Mouse (Mus musculus): ENCODE data around the gene Paqr6. TPM values are rescaled to one million over a fixed set of nuclear protein-coding genes. Genes with fewer than 3 reads are reported as not detected.

Paqr6 gene
- polyA plus RNA-seq, 2 experiments from 2014 or later = not detected

GRCm38 (mm10) chr3:88411681-88412080 lies 47.3 kb downstream of the Paqr6 start:
- no peak for ATAC-seq

- no peak for ATAC-seq
These were observed 48.3 kb downstream of the Paqr6 start for GRCm38 (mm10) chr3:88412636-88413035.

GRCm38 (mm10) chr3:88415668-88416067 lies 51.3 kb downstream of the Paqr6 start:
- no peak for ATAC-seq

GRCm38 (mm10) chr3:88418016-88418415 lies 53.6 kb downstream of the Paqr6 start:
- no peak for ATAC-seq

Other genes with a start within 250 kb of the Paqr6 start
- gene Mef2d, start 222.2 kb upstream of the Paqr6 start, polyA plus RNA-seq (2017; shearing (Covaris generic)) = 10 to 100 TPM; 30.9 to 36.1 TPM
- gene Rhbg, start 109.9 kb upstream of the Paqr6 start, polyA plus RNA-seq (2017; shearing (Covaris generic)) = not detected
- not detected for gene Gm38392, start 77.4 kb upstream of the Paqr6 start, polyA plus RNA-seq (2017; shearing (Covaris generic))
- gene Tsacc, start 67.6 kb upstream of the Paqr6 start, polyA plus RNA-seq (2017; shearing (Covaris generic)) = 1 to 10 TPM; 5.8 to 7.7 TPM
- gene Cct3, start 67.5 kb upstream of the Paqr6 start, polyA plus RNA-seq (2017; shearing (Covaris generic)) = 100 to 1,000 TPM; 189 to 216 TPM
- gene Glmp, start 39.6 kb upstream of the Paqr6 start, polyA plus RNA-seq (2017; shearing (Covaris generic)) = 100 to 1,000 TPM; 370 to 504 TPM
- gene Tmem79, start 28.4 kb upstream of the Paqr6 start, polyA plus RNA-seq (2017; shearing (Covaris generic)) = 1 to 10 TPM; 1.1 to 2.2 TPM
- gene Smg5, start 28.3 kb upstream of the Paqr6 start, polyA plus RNA-seq (2017; shearing (Covaris generic)) = 10 to 100 TPM; 24.2 to 34.9 TPM
- gene Bglap3, start 8.2 kb downstream of the Paqr6 start, polyA plus RNA-seq (2017; shearing (Covaris generic)) = not detected
- not detected for gene Bglap2, start 14.1 kb downstream of the Paqr6 start, polyA plus RNA-seq (2017; shearing (Covaris generic))
- not detected for gene Bglap, start 19.9 kb downstream of the Paqr6 start, polyA plus RNA-seq (2017; shearing (Covaris generic))
- 10 to 100 TPM; 37.2 to 52.9 TPM for gene Pmf1, start 45.7 kb downstream of the Paqr6 start, polyA plus RNA-seq (2017; shearing (Covaris generic))
- 10 to 100 TPM; 17.5 to 18.5 TPM for gene Slc25a44, start 60.6 kb downstream of the Paqr6 start, polyA plus RNA-seq (2017; shearing (Covaris generic))
- gene Sema4a, start 96.6 kb downstream of the Paqr6 start, polyA plus RNA-seq (2017; shearing (Covaris generic)) = 10 to 100 TPM; 17.6 to 32.8 TPM
- 1 to 10 TPM; 5.0 to 5.1 TPM for gene Lmna, start 145.4 kb downstream of the Paqr6 start, polyA plus RNA-seq (2017; shearing (Covaris generic))
- 1 to 10 TPM in 1 of 2 experiments, under 1 TPM in 1; 0.60 to 1.5 TPM for gene Mex3a, start 167.8 kb downstream of the Paqr6 start, polyA plus RNA-seq (2017; shearing (Covaris generic))
- gene Rab25, start 183.7 kb downstream of the Paqr6 start, polyA plus RNA-seq (2017; shearing (Covaris generic)) = not detected
- gene Lamtor2, start 188.5 kb downstream of the Paqr6 start, polyA plus RNA-seq (2017; shearing (Covaris generic)) = 100 to 1,000 TPM; 197 to 234 TPM
- 10 to 100 TPM; 11.9 to 12.0 TPM for gene Ubqln4, start 189.2 kb downstream of the Paqr6 start, polyA plus RNA-seq (2017; shearing (Covaris generic))
- 100 to 1,000 TPM; 160 to 161 TPM for gene Ssr2, start 211.3 kb downstream of the Paqr6 start, polyA plus RNA-seq (2017; shearing (Covaris generic))
- gene Arhgef2, start 241.4 kb downstream of the Paqr6 start, polyA plus RNA-seq (2017; shearing (Covaris generic)) = 10 to 100 TPM; 36.5 to 48.6 TPM